Mouse (Mus musculus) kidney, embryonic 16.5 days (tissue): ENCODE data around the gene Tbx3. TPM values are rescaled to one million over a fixed set of nuclear protein-coding genes. Genes with fewer than 3 reads are reported as not detected.

Experiments used
- ATAC-seq: fragments of 200-750 bp; cut with Nextera tagmentation; 2 replicates; pipeline ENCODE4 v1.8.0; 2017; ENCODE audit warnings: moderate TSS enrichment; ENCODE audit not compliant: low FRiP score, low TSS enrichment
- H3K27ac ChIP-seq: fragments of 300-500 bp; sonication (generic); 2 replicates; pipeline ENCODE4 v1.5.1; 2014; ENCODE audit warnings: low read length
- H3K27me3 ChIP-seq: fragments of 300-500 bp; sonication (generic); 2 replicates; pipeline ENCODE4 v1.6.1; 2014; ENCODE audit warnings: low read length, control low read depth, mixed read lengths; ENCODE audit not compliant: insufficient read depth
- H3K36me3 ChIP-seq: fragments of 300-500 bp; sonication (generic); 2 replicates; pipeline ENCODE4 v1.6.1; 2014; ENCODE audit warnings: low read length, control low read depth, mixed read lengths; ENCODE audit not compliant: insufficient read depth
- H3K4me1 ChIP-seq: fragments of 300-500 bp; sonication (generic); 2 replicates; pipeline ENCODE4 v1.6.1; 2014; ENCODE audit warnings: low read length, control low read depth, mixed read lengths; ENCODE audit not compliant: insufficient read depth
- H3K4me2 ChIP-seq: fragments of 300-500 bp; sonication (generic); replicated peaks from 2 replicates; pipeline ENCODE4 v1.6.1; 2014; ENCODE audit warnings: low read depth, low read length
- H3K4me3 ChIP-seq: fragments of 300-500 bp; sonication (generic); 2 replicates; pipeline ENCODE4 v1.5.1; 2014; ENCODE audit warnings: mild to moderate bottlenecking, low read length
- H3K9ac ChIP-seq: fragments of 300-500 bp; sonication (generic); replicated peaks from 2 replicates; pipeline ENCODE4 v1.6.1; 2014; ENCODE audit warnings: low read length
- H3K9me3 ChIP-seq: fragments of 300-500 bp; sonication (generic); 2 replicates; pipeline ENCODE4 v1.6.1; 2016; ENCODE audit warnings: low read length, control low read depth
- whole genome bisulfite sequencing: fragments of 180-500 bp; shearing (Covaris S2); extraction: QIAGEN DNeasy Blood & Tissue Kit; methylation state at CpG from one replicate; pipeline ENCODE4 v1.1.7; 2014; 5-methylcytosine and 5-hydroxymethylcytosine counted together
- polyA plus RNA-seq: library from polyadenylated mRNA; unstranded; fragments of >200 nt; fragmentation: Nextera tagmentation; extraction: Ambion mirVana; gene quantifications from 2 replicates; pipeline ENCODE4 v1.2.1, GENCODE M21; 2015

Gene Tbx3
- polyA plus RNA-seq, 1 experiment from 2014 or later, result 52.6 TPM

GRCm38 (mm10) chr5:119709826-119710559 is 39.5 kb downstream of the Tbx3 start:
- H3K27me3 ChIP-seq, result peaks cover 46% of the 10 kb centered on the region
- no peak for ATAC-seq
- no peak overlapping the region for H3K9ac ChIP-seq
- no peak overlapping the region for H3K4me3 ChIP-seq
- H3K4me1 ChIP-seq, result peaks cover 6% of the 10 kb centered on the region
- H3K36me3 ChIP-seq, result no peaks in the 10 kb centered on the region
- H3K27ac ChIP-seq, result no peak overlapping the region
- H3K9me3 ChIP-seq, result peaks cover 6% of the 10 kb centered on the region; the same call in 1 of the 2 replicates
- 21% methylated on average over 18 of the region's 18 CpGs for WGBS
- H3K4me2 ChIP-seq, result no peak overlapping the region

GRCm38 (mm10) chr5:119710756-119711155 is 40.3 kb downstream of the Tbx3 start:
- H3K9me3 ChIP-seq, result peaks cover 6% of the 10 kb centered on the region; the same call in 1 of the 2 replicates
- H3K9ac ChIP-seq, result no peak overlapping the region
- H3K4me3 ChIP-seq, result no peak overlapping the region
- no peak overlapping the region for H3K4me2 ChIP-seq
- peaks cover 44% of the 10 kb centered on the region for H3K27me3 ChIP-seq
- peaks cover 6% of the 10 kb centered on the region for H3K4me1 ChIP-seq
- WGBS, result 37% methylated on average over 7 of the region's 7 CpGs
- no peak for ATAC-seq
- no peaks in the 10 kb centered on the region for H3K36me3 ChIP-seq
- no peak overlapping the region for H3K27ac ChIP-seq

DNA sequence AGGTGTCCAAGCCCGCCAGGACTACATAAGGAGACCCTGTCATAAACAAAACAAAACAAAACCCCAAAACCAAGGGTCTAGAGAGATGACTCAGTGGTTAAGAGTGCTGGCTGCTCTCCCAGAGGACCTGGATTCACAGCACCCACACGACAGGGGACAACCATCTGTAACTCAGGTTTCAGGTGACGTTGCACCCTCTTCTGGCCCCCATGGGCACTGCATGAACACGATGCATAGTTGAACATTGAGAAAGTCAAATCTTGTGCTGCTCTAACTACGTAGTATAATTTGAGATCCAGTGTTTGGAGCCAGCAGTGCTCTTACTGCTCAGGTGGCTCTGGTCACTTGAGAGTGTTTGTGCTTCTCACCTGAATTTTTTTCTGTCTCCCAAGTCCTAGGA is 41.2 kb downstream of the Tbx3 start:
- ATAC-seq, result no peak
- Histone ChIP-seq H3K27me3 (peaks cover 37% of the 10 kb centered on the region), H3K4me3 (no peak overlapping the region), H3K9me3 (peaks cover 6% of the 10 kb centered on the region; the same call in 1 of the 2 replicates), H3K9ac (no peak overlapping the region), H3K36me3 (no peaks in the 10 kb centered on the region), H3K4me1 (peaks cover under 1% of the 10 kb centered on the region; the same call in 1 of the 2 replicates), H3K27ac (no peak overlapping the region), H3K4me2 (no peak overlapping the region)
- 90% methylated on average over 5 of the region's 5 CpGs for WGBS

DNA sequence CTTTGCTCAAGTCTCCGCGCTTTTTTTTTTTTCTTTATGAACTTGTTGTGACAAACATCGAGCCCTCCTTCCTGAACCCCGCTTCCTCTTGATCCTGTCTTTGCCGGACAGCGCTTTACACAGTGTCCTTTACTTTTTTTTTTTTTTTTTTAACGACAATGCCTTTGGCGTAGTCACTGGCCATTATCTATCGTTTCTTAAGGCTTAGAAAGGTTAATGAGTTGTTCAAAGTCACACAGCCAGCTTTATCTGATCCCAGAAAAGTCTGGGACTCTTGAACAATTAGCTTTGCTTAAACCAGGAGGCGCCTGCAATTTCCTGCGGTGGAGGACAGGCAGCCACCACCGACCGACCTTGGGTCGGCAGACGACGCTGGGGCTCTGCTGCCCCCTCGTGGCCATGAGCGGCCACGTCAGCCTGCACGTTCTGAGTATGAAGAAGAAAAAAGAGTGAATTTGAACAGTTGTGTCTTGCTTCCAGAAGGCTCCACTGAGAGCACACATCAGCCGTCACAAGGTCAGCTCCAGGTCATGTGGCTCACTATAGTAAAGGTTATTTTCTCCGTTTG is 42.3 kb downstream of the Tbx3 start:
- H3K27me3 ChIP-seq, result peaks cover 26% of the 10 kb centered on the region
- H3K27ac ChIP-seq, result no peak overlapping the region
- ATAC-seq, result no peak
- H3K4me2 ChIP-seq, result peak overlapping the region; percentile 44
- H3K4me1 ChIP-seq, result no peaks in the 10 kb centered on the region
- H3K4me3 ChIP-seq, result peak overlapping the region; percentile 15; the same call in 1 of the 2 replicates
- no peaks in the 10 kb centered on the region for H3K36me3 ChIP-seq
- peak overlapping the region; percentile 14; the same call in 1 of the 2 replicates for H3K9ac ChIP-seq
- peaks cover 6% of the 10 kb centered on the region; the same call in 1 of the 2 replicates for H3K9me3 ChIP-seq
- WGBS, result 5% methylated on average over 22 of the region's 22 CpGs

GRCm38 (mm10) chr5:119720471-119721265 is 50.2 kb downstream of the Tbx3 start:
- Histone ChIP-seq H3K36me3 (no peaks in the 10 kb centered on the region), H3K27ac (peak overlapping the region; percentile 50; the same call in 1 of the 2 replicates), H3K27me3 (0 out of 2 replicates have a peak, but pooled peaks cover 4% of the 10 kb centered on the region), H3K4me1 (no peaks in the 10 kb centered on the region), H3K9ac (no peak overlapping the region), H3K4me3 (no peak overlapping the region), H3K4me2 (no peak overlapping the region), H3K9me3 (no peaks in the 10 kb centered on the region)
- ATAC-seq, result no peak
- 21% methylated on average over 11 of the region's 11 CpGs for WGBS

- H3K4me2 ChIP-seq, result no peak overlapping the region
- ATAC-seq, result no peak
- H3K36me3 ChIP-seq, result no peaks in the 10 kb centered on the region
- no peak overlapping the region for H3K27ac ChIP-seq
- no peaks in the 10 kb centered on the region for H3K4me1 ChIP-seq
- H3K9ac ChIP-seq, result no peak overlapping the region
- no peaks in the 10 kb centered on the region for H3K9me3 ChIP-seq
- 37% methylated on average over 7 of the region's 7 CpGs for WGBS
- no peaks in the 10 kb centered on the region for H3K27me3 ChIP-seq
- no peak overlapping the region for H3K4me3 ChIP-seq
These were observed 62.5 kb downstream of the Tbx3 start for GRCm38 (mm10) chr5:119732978-119733377.

Other genes with a start within 250 kb of the Tbx3 start
- gene Tbx5, start 162.0 kb downstream of the Tbx3 start, polyA plus RNA-seq, result 0.14 and 0.74 TPM in 2 replicates